Mouse (Mus musculus): ENCODE data around the gene Cdh5.

DNA sequence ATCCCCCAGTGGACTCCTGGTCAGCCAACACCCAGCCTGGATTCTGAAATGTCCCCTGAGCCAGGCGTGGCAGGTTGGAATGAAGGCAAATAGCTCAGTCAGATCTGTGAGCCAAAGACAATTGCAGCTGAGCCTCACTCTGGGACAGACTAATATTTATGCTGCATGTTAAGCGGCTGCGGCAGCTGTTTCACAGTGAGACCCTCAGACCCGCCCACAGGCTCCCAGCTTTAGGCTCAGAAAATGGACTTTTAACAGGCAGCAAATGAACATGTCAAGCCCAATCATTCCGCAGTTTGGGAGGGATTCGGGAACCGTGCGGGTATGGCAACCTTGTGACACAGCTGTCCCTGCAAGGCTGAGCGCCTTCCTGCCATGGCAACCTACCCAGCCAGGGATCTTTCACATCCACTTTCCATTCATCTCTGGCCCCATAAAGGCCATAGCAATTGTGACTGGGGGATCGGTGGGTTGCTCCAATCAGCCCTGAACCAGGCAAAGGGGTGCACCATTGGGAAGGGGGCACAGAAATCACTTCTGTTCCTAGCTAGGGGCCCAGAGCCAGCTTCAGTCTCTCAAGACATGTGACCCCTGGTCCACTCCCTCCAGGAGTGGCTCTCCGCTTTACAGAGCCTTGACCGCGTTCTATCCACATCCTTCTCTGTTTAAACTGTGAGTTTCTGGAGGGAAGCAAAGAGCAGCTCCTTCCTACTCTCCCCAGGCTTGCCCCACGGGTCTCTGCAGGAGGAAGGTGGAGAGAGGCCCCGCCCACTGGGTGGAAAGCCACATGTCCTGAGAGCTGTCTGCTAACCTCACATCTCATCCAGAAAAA lies 39.2 kb upstream of the Cdh5 start:
- TF ChIP-seq CTCF (IDR thresholded peaks at IDR 0.05; ENCODE audit: low read depth, low read length): no peak
- TF ChIP-seq POLR2A (IDR thresholded peaks at IDR 0.05; ENCODE audit: extremely low read depth, insufficient read depth, low read length): no peak
